Mouse (Mus musculus): ENCODE measurements around the gene Elovl6.

- TF ChIP-seq CTCF (IDR thresholded peaks at IDR 0.05; ENCODE audit: control insufficient read depth, insufficient read depth, low read length) (no peak), POLR2A (IDR thresholded peaks at IDR 0.05; ENCODE audit: borderline replicate concordance, control insufficient read depth, low read depth, low read length) (no peak)
These were observed 13.6 kb downstream of the Elovl6 start for GRCm38 (mm10) chr3:129545801-129546200.
